Mouse (Mus musculus): Measurements from ENCODE around the gene Mog.

Mog gene

DNA sequence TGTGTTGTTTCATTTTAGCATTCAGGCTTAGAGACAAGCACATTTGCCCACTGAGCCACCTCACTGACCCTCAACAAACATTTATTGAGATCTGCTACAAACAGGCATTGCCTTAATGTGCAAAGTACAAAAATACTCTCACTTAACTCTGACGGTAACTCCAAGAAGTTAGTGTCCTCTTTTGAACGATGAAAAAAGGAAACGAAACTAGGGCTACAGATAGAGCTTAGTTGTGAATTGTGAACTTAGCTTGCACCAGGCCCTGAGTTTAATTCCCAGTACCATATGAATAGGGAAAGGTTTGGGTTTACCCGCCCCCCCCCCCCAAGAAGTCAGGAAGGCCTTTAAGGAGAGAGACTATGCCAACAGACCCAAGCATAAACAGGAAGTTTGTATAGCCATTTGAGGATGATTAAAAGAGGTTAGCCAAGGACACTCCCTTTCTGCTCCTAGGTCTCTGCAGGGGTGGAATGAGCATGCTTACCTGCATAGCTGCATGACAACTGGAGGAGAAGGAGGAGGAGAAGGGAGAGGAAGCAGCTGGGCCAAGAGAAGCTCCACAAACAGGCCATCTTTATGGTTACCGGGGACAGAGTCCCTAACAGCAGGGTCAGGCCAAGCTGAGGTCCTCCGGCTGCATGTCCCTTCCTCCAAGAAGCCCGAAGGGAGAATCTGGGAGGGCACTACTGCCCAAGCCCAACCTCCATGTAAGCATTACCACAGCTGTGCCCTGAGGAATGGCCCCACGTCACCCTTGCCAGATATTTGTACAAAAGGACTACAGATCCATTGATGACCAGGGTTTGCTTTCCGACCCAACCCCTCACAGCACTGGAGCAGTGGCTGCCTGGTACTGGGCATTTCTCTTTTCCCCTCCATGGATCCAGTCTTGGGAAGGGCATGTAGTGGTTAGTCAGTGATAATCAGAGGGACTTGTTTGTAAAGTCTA lies at the start of gene Mog:
TSS of gene Mog (minus strand) at position 771 of the 949 bp plus-strand sequence.
- DNase-seq (ENCODE audit: low read depth, low spot score) = peak; percentile 91

DNA sequence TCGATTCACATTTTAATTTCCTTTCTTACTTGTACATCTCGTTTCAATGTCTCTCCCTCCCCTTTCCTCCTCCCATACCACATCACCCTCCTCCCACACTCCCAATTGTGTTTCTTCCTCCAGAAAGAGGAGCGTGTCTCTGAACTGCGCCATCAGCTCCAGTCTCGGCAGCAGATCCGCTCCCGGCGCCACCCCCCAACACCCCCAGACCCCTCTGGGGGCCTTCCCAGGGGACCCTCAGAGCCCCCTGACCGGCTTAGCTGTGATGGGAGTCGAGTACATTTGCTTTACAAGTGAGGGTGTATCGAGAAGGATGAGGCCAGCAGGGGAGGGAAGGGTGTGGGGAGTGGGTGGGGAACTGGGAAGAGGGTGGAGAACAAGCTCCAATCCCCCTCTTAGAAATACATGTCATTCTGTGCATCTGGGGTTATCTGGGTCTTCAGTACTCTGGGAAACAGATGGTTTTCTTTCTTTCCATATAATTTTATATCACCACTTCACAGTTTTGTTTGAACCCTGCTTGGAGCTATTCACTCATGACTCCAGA lies 49.6 kb upstream of the Mog start:
- DNase-seq (ENCODE audit: low read depth, low spot score) = peak; percentile 79

DNA sequence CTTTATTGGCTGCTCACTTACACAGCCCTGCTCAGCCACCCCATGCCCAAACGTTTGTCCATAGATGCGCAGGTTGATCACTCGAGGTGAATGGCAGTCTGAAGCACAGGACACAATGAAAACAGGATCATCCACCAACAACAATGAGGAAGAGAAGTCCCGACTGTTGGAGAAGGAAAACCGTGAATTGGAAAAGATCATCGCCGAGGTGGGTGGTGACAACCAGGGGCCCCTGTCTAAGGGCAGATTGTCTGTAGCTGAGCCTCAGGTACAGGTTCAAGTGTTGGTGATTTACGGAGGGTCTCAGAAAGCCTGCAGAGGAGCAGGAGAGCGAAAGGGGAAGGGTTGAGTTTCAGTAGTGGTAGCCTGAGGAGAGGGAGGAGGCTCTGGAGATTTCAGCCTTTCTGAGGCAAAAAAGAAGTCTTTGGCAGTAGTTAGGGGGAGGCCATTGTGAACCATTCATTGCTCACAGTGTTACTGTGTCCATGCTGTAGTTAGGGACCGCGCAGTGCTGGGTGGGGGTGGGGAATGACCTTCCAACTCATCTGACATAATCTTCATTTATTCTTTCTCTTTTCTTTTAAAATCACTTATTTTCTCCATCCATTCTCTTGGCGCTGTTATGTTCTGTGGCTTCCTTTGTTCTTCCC lies 49.0 kb upstream of the Mog start:
- no peak for DNase-seq (ENCODE audit: low read depth, low spot score)

DNA sequence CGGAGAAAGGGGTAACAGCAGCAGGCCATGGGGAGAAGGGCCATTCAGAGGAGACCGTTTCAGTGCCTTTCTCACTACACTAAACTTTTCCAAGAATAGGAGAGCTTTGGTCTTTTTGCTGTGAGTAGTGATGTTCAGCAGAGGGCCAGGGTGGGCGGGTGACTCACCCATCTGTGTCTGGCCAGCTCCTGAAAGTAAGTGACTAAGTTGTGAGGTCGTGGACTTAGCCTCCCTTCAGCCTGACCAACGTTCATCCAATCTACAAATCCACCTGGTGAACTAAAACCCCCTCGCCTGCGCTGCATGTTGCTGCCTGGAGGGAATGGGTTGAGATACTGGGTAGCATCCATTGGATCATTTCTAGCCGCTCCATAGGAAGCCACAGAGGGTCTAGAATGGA lies 46.9 kb upstream of the Mog start:
- DNase-seq (ENCODE audit: low read depth, low spot score) = no peak

DNA sequence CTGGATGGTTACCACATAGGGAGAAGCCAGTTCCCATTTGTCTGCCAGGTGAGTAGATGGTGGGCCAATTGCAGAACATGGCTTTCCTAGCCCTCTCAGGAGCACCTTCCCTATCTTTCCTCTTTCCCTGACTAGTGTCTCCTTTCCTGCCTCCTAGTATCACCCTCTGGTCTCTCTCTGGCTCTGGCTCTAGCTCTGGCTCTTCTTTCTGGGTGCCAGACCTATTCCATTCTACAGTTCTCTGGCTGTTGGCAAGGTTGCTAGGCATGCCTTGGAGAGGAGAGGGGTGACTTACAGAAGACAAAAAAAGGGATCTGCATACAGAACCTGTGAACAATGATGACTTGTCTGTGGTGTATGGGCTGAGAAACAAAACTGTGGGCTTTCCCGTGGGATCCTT lies 44.7 kb upstream of the Mog start:
- DNase-seq (ENCODE audit: low read depth, low spot score) = no peak

- DNase-seq (ENCODE audit: low read depth, low spot score) = no peak
Measured at GRCm38 (mm10) chr17:37065993-37066392, 42.8 kb upstream of the Mog start.

GRCm38 (mm10) chr17:37063686-37064495 lies 40.7 kb upstream of the Mog start:
- peak; percentile 58 for DNase-seq (ENCODE audit: low read depth, low spot score)

GRCm38 (mm10) chr17:37063063-37063462 lies 39.9 kb upstream of the Mog start:
- peak; percentile 66 for DNase-seq (ENCODE audit: low read depth, low spot score)

DNA sequence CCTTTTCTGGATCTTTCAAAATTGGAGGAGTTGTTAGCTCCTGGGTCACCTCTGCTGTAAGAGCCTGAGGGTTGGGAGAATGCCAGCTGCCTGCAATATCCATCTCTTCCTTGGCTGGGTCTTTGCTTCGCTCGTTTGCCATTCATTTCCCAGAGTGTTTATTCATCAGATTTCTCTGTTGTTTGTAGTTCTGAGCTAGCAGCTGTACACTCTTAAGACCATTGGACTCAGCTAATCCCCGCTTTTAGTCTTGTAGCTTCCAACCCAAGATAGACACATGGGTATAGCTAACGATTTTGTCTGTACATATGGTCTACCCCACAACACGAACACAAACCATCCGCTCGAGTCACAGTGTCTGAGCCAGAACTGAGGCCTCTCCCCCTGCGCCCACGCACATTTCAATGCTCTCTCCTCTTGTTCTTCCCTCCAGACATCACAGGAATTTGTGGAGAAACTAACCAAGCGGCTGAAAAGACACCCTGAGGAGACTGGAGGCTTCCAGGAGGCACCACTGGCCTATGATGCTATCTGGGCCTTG lies 39.0 kb upstream of the Mog start:
- peak; percentile 87 for DNase-seq (ENCODE audit: low read depth, low spot score)

GRCm38 (mm10) chr17:37061435-37061834 lies 38.2 kb upstream of the Mog start:
- peak; percentile 58 for DNase-seq (ENCODE audit: low read depth, low spot score)

- DNase-seq (ENCODE audit: low read depth, low spot score) = peak; percentile 84
Measured at GRCm38 (mm10) chr17:37056957-37057356, 33.8 kb upstream of the Mog start.

DNA sequence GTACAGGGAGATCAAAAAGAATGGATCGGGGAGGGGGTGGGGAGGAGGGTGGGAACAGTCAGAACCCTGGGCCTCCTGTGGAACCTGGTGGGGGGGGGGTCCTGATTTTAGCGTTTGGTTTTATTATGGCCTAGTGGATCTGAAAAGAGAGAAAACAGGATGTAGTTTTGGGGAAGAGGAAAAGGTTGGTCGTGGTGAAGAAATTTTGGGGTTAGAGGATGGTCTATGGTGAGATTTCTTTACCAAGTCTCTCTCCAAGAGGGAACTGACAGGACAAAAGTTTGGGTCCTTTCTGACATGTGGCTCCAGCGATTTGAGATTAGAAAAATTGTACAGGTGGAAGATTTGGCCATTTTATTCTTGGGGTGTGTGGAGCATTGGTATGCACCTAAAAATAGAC lies 28.5 kb upstream of the Mog start:
- no peak for DNase-seq (ENCODE audit: low read depth, low spot score)

GRCm38 (mm10) chr17:37050876-37051275 lies 27.7 kb upstream of the Mog start:
- DNase-seq (ENCODE audit: low read depth, low spot score) = no peak

GRCm38 (mm10) chr17:37050399-37050798 lies 27.2 kb upstream of the Mog start:
- peak; percentile 97 for DNase-seq (ENCODE audit: low read depth, low spot score)

- DNase-seq (ENCODE audit: low read depth, low spot score) = peak; percentile 82
Measured at GRCm38 (mm10) chr17:37049570-37050310, 26.5 kb upstream of the Mog start.

- DNase-seq (ENCODE audit: low read depth, low spot score) = no peak
Measured at GRCm38 (mm10) chr17:37048383-37048782, 25.2 kb upstream of the Mog start.

GRCm38 (mm10) chr17:37047981-37048380 lies 24.8 kb upstream of the Mog start:
- DNase-seq (ENCODE audit: low read depth, low spot score) = peak; percentile 87

DNA sequence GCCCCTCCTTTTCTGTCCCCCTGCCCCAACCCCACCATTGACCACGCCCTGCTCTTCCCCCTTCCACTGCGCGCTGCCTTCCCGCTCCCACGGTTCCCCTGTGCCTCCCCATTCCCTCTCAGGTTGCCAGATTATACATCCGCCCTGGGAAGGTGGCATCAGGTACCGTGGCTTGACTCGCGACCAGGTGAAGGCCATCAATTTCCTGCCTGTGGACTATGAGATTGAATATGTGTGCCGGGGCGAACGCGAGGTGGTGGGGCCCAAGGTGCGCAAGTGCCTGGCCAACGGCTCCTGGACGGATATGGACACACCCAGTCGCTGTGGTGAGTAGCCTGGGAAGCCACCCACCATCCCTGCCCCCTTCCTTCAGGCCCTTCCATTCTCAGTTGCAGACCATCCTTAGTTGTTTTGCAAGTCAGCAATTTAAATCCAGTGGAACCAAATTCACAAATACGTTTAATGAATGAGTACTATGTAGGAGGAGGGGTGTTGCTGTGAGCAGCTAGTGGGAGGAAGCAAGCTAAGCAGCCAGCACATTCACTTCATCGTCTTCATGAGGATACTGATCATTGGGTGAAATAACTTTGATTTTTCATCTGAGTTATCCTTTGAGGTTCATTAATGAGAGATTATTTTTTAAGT lies 24.3 kb upstream of the Mog start:
- DNase-seq (ENCODE audit: low read depth, low spot score) = no peak

GRCm38 (mm10) chr17:37046312-37047112 lies 23.3 kb upstream of the Mog start:
- DNase-seq (ENCODE audit: low read depth, low spot score) = peak; percentile 84
